Mouse (Mus musculus) T-helper 17 cell (primary cell): ENCODE measurements at regions not wholly inside any gene's neighbourhood (a gene's known extent, or its start where the extent isn't known, plus 50 kb on each side); places are given as distances from the start of the nearest gene placed in this dataset.

Experiments
- in situ Hi-C, 2 experiments: fragments of 300-600 bp; cut with MboI, MseI; formaldehyde crosslinking; loops; 1 replicate in 1 of 2; 2 replicates in 1 of 2; pipeline ENCODE4 v1.15.1; 2025; ENCODE audit warnings: high pct_unique_total_duplicates in 2 of 2

- in situ Hi-C loops = no loop called here
These were observed 52.0 kb upstream of the C030005K15Rik start for GRCm38 (mm10) chr10:97778531-97778930.

GRCm38 (mm10) chr10:97779335-97779734, 52.8 kb upstream of the C030005K15Rik start:
- in situ Hi-C loops = no loop called here

GRCm38 (mm10) chr10:97793804-97794203, 67.2 kb upstream of the C030005K15Rik start:
- in situ Hi-C loops = loop anchor here in 1 of 2 experiments (10.0 kb wide), 1 partner anchor 1261 kb away; no protein-coding TSS in a partner anchor

- in situ Hi-C loops = no loop called here
These were observed 75.1 kb upstream of the C030005K15Rik start for GRCm38 (mm10) chr10:97801448-97802265.

- in situ Hi-C loops = no loop called here
These were observed 81.4 kb upstream of the C030005K15Rik start for GRCm38 (mm10) chr10:97807947-97808346.

- in situ Hi-C loops = no loop called here
These were observed 116.0 kb upstream of the C030005K15Rik start for GRCm38 (mm10) chr10:97842574-97842973.

GRCm38 (mm10) chr10:97851487-97851886, 124.9 kb upstream of the C030005K15Rik start:
- in situ Hi-C loops = no loop called here

GRCm38 (mm10) chr10:97877088-97877487, 150.5 kb upstream of the C030005K15Rik start:
- in situ Hi-C loops = no loop called here

GRCm38 (mm10) chr10:97886049-97886448, 159.5 kb upstream of the C030005K15Rik start:
- in situ Hi-C loops = no loop called here

- in situ Hi-C loops = no loop called here
These were observed 179.2 kb upstream of the C030005K15Rik start for GRCm38 (mm10) chr10:97905793-97906192.

- in situ Hi-C loops = no loop called here
These were observed 199.0 kb upstream of the C030005K15Rik start for GRCm38 (mm10) chr10:97925568-97925967.

GRCm38 (mm10) chr10:97940345-97940744, 213.8 kb upstream of the C030005K15Rik start:
- in situ Hi-C loops = no loop called here

- in situ Hi-C loops = no loop called here
These were observed 239.3 kb upstream of the C030005K15Rik start for GRCm38 (mm10) chr10:97965881-97966280.

- in situ Hi-C loops = no loop called here
These were observed 240.4 kb upstream of the C030005K15Rik start for GRCm38 (mm10) chr10:97966931-97967330.

GRCm38 (mm10) chr10:98007037-98007436, 280.5 kb upstream of the C030005K15Rik start:
- in situ Hi-C loops = no loop called here

- in situ Hi-C loops = no loop called here
These were observed 281.8 kb upstream of the C030005K15Rik start for GRCm38 (mm10) chr10:98008355-98008754.

GRCm38 (mm10) chr10:98012916-98013315, 286.4 kb upstream of the C030005K15Rik start:
- in situ Hi-C loops = no loop called here

GRCm38 (mm10) chr10:98014985-98015902, 288.7 kb upstream of the C030005K15Rik start:
- in situ Hi-C loops = no loop called here

- in situ Hi-C loops = no loop called here
These were observed 290.2 kb upstream of the C030005K15Rik start for GRCm38 (mm10) chr10:98016596-98017304.

- in situ Hi-C loops = loop anchor here in 1 of 2 experiments (5.0 kb wide), 1 partner anchor 52 kb away; no protein-coding TSS in a partner anchor
These were observed 302.6 kb upstream of the C030005K15Rik start for GRCm38 (mm10) chr10:98029124-98029523.

GRCm38 (mm10) chr10:98029621-98030020, 303.1 kb upstream of the C030005K15Rik start:
- in situ Hi-C loops = loop anchor here in 1 of 2 experiments (5.0 kb wide), 1 partner anchor 52 kb away; no protein-coding TSS in a partner anchor
